Mouse (Mus musculus) kidney, adult 18-20 months (tissue): ENCODE measurements around the gene Wdr91.

Experiments used
- DNase-seq: peaks from one replicate; pipeline ENCODE4 v3.0.0; 2021

Wdr91 gene

DNA sequence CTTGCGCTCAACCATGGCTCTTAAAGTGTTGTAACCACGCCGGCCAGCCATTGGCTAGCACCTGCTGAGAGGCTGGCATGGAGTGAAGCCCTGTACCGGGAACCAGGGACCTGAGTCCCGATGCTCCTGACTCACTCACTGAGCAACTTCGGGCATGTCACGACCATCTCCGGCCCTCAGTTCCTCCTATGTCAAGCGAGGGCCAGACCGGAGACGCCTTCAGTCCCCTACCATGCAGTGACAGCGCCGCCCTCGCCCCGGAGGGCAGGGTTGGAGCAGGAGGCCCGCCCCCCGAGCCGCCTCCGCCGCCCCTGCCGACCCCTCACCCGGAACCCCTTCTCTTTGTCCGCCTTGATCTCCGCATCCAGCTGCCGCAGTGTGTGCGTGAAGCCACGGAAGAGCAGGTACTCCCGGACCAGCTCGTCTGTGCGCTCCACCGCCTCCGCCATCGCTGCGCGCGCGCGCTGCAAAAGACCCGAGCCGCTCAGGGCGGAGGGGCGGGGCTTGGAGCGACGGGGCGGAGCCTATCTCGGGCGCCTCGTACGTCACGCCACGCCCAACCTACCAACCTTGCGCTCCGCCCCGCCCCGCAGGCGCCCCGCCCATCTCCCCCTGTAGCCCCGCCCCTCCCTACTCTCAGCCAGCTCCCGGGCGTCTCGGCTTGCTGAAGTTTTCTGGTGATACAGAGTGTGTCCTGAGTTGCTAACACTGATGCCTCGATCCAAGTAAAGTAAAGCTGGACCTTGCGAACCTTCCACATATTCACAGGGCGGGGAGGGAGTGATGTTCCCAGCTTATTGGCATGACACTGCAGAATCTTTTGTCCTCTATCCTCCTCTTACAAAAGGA is at the start of gene Wdr91:
Gene Wdr91 (minus strand): TSS at position 506 of the 849 bp plus-strand sequence.
- peak; percentile 96 for DNase-seq

DNA sequence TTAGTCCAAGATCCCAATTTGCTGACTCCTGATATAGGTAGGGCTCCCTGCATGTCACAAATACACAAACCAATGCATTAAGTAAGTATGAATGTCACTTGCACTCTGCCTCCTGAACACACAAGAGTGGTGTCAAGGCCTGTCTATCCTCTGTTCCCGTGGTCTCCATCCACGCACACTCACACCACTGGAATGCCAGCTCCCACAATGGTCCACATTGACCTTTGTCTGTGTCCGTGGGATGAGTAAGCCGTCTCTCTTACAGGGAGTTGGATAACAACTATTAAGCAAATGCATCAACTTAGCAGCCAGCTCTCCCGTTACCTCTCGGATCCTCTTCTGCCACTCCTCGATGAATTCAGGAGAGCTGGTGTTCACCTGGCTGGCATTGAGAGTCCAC is 48.5 kb upstream of the Wdr91 start:
- no peak for DNase-seq

DNA sequence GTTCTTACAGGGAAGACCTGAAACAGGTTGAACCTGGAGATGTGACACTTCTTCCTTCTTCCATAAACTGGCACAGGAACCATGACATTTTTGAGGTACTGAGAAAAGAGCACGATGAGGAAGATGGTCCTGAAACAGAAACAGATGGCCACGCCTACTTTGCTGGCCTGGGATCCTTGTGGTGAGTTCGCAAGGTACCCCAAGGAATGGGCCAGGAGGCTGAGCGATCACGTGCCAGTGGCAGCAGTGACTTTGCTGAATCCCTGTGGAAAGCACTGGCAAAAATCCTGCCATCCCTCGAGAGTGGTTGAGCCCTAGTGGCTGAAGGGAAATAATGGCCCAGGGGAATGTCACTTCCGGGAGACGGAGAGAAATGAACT is 45.2 kb upstream of the Wdr91 start:
- no peak for DNase-seq

DNA sequence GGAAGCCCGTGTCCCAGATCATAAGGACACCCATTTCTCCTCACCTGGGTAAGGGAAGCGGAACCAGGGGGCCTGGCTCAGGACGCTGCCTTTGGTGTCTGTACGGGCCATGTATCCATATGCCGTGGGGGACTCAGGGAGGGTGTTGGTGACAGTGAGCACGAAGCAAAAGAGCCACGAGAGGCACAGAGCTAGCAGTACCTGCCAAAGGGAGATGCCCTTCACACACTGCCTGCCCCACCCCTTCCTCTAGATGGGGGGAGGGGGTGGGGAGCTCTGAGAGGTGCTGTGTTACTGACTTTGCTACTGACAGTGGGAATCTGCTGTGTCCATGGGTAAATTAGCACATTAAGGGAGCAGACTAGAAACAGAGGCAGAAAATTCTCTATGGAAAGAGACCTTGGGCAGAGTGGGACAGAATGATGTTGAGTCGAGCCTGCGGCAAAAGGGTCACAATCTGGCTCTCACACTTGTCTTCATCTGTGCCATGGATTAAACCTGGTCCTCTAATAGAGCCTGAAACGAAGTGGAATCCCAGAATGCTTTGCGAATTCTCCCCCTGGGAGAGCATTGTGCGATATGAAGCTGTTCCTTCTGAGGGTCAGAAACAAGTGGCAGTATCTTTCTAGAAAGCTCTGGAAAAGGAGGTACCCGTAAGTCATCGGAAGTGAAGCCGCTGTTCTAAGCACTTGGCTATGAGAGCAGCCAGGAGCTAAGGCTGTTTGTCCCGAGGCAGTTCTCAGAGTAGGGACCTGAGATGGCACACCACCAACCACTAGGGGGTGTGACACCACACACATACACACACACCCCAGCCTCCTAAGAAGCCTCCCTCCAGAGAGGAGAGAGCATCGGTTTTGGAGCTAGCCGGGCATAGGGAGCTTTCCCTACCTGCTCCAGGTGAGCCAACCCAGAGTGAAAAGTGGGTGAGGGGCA is 44.5 kb upstream of the Wdr91 start:
- peak; percentile 27 for DNase-seq

DNA sequence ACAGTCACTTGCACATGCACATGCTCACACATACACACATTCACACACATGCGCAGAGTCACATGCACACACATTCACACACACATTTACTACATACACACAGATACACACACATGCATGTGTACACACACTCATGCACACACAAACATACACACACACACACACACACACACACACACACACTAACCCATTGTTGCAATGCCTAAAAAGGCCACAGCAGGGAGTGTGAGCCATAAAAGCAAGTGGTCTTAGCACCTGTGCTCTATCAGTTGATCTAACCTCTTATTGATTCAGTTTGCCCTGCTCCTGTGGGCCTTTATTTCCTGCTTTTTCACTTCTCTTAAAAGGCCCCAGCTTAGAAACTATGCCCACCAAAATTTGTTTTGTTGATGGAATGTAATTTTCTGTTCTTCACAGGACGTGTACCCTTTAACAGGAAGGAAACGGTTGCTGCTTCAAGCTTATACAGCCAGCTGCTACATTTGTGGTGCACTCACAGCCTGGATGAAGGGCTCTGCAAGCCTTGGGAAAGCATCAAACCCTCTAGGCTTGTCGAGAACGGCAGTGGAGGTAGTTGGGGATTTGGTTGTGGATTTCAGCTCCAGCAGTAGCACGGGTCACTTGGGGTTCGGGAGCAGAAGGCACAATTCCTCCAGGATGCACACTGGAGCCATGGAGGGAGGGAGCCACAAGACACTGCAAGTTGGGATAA is 41.4 kb upstream of the Wdr91 start:
- no peak for DNase-seq

DNA sequence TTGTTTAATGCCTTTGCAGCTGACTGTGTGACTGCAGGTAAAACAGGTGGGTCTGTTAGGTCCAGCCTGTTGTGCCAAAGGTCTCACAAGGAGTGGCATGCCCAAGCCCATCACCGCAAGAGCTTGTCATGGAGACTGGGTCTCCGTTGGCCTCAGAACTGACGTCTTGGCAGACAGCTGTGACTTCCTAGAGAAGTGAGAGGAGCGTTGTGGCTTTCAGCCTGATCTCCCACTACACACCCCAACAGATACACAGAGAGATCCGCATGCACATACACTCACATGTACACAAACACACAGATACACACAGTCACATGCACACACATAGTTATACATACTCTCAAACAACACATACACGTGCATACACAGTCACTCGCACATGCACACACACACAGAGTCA is 40.8 kb upstream of the Wdr91 start:
- no peak for DNase-seq

DNA sequence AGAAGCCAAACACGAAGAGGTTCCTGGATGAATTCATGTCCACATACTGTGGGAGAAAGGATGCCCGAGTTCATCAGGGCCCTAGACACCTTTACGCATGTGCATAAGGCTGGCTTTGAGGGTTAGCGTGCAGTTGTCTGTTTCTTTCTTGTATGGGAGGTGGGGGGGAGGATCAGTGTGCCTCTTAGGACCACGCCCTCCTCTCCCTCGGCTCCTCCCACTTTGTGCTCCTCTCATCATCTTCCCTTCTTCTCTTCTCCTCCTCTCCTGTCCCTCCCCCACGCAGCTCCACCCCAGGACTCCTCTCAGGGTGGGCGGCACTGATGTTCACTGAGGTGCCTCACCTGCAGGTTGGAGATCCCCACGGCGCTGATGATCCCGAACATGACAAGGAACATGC is 37.8 kb upstream of the Wdr91 start:
- no peak for DNase-seq

DNA sequence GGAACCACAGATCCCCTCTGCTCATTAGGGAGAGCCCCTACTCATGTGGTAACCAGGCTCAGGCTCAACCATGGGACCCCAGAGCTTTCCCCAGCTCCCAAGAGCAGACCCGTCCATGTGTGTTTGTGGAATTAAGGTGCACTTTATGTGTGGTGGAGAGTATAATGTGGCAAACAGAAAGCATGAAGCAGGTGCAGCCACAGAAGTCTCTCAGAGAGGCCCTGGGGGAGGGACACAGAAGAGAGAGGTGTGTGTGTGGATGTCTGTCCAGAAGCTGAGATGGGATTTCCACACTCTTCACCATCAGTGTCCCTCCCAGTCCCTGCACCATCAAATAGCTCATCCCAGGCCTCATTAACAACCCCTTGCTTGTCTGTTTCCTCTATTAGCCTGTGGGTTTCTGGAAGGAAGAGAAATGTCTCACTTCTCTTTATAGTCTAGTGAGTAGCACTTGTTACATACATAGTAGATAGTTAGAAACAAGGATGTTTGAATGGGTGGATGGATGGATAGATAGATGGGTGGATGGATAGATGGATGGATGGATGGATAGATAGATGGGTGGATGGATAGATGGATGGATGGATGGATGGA is 35.9 kb upstream of the Wdr91 start:
- no peak for DNase-seq

DNA sequence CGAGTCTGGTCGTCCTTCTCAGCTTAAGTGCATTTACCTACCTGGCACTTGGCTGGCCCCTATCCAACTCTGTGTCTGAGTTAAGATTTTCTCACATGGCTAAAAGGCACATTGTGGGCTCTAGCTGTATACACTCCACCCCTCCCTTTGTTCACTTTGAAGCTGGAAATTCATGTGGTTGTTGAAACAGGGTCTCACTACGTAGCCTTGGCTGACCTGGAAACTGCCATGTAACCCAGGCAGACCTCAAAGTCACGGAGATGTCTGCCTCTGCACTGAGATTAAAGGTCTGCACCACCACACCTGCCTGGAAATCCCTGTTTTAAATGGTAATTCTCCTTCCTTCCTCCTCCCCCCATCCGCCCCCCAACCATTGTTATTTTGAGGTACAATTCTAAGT is 32.8 kb upstream of the Wdr91 start:
- no peak for DNase-seq

DNA sequence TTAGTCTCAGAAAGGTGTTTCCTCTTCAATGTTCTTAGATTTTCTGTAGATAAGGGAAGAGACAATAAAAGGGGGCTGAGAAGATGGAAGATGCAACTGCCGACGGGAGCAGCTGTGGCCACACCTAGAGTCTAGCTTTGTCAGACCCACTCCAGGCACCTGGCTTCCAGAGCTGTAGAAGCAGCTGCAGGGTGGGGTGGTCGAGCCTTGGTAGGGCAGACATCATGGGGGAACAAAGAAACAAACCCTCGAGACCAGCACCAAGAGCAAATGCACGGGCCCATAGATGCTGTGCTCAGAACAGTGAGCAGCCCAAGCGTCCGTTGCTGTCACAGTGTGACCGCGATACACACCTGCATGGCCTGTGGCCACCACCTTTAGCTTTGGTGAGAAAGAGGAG is 31.8 kb upstream of the Wdr91 start:
- DNase-seq: no peak

DNA sequence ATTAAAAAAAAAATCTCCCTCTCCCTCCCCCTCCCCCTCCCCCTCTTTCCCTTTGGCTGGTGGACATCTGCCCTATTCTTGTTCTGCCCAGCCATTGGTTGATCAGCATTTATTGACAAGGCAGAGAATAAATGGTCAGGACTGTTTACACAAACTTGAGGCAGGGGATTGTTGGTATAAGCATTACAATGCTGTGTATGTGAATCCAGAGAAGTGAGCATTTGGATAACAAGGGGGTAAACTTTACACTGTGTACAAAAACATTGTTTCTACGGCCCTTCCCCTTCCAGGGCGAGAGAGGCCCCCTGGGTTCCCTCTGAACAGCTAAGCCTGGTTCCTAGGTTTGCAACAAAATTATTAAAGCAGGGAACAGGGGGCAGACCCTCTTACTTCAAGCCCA is 30.8 kb upstream of the Wdr91 start:
- DNase-seq: no peak

DNA sequence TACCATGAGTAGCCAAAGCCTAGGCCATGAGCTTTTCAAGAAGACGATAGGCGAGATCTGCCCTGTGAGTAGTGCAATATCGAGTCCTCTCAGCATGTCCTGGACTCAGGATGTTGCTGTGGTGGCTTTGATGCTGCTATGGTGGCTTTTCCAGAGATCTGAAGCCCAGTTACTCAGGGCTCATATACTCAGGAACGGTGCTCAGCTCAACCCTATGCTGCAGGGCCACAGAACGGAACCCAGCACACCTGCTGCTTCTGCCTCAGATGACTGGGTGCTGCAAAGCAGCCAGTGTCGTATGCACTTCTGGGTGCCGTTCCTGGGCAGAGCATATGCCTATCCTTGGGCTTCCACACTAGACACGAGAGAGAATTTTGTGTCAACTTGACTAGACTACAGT is 28.8 kb upstream of the Wdr91 start:
- DNase-seq: no peak

DNA sequence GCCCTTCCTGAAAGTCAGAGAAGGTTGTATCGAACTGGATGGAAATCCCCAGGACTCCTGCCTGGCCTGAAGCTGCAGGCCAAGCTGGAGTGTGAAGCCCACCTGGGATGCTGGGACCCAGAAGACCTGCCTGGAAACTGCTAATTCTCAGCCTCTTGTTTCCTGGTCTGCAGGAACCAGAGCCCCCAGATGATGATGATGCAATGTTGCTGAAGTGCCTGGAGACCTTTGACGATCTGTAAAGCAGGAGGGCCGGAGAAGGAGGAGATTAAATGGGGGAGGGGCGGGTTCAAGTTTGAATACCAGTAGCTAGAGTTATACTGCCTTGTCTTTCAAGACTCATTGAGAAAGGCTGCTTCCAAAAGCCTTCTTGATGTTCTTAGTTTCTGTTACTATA is 28.3 kb upstream of the Wdr91 start:
- DNase-seq: no peak

DNA sequence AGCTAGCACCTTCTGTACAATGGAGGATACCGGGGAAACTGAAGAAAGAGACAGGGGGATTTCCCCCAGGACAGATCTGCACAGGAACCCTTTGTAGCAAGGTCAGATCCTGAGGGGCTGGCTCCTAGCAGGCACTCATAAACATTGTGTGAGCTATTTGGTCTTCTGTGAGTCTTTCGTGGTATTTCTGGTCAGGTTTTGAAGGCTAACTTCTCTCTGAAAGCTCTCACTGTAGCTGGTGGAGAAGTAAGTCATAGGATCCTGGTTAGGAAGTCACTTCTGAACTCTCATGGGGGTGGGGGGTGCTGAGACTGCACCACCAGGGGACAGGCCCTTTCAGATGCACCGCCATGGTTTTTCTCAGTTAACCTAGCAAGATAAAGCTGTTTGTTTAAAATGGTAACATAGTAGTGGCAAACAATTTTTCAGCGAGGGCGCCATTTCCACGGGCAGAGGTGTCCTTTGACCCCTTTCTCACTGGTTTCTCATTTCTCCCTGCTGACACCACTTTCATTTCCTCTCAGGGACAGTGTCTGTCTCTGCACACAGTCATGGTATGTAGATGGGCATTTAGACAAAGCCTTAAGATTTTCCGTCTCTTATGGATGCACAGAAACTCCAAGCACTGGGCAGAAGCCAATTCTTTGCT is 27.7 kb upstream of the Wdr91 start:
- DNase-seq: no peak

DNA sequence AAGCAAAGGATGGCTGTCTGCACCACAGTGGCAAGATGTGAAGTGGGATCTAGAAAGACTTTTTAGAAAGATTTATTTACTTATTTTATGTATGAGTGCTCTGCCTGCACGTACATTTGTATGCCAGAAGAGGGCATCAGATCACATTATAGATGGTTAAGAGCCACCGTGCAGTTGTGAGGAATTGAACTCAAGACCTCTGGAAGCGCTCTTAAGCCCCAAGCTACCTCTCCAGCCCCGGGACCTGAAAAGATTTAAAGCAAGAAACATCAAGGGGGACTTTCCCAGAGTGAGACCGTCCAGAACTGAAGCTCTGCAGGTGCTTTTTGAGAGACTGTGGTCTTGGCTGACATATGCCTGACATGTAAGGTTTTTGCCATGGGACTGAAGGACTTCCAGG is 26.1 kb upstream of the Wdr91 start:
- DNase-seq: no peak

DNA sequence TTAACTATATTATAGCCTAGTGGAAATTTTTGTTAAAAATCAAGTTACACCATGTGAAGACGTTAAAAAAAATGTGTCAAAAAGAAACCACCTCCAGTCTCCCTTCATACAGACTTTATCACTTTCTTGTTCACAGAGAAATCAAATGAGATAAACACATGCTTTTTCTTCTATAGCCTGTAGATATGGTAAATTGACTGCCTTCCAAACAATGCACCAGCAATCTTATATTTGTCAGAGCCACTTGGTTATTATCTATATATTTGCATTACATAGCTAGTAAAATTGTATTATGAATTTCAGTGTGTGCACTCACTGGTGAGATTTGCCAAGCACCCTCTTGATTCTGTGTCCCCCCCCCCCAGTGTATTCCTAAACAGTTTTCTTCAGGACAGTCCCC is 22.0 kb upstream of the Wdr91 start:
- DNase-seq: no peak

DNA sequence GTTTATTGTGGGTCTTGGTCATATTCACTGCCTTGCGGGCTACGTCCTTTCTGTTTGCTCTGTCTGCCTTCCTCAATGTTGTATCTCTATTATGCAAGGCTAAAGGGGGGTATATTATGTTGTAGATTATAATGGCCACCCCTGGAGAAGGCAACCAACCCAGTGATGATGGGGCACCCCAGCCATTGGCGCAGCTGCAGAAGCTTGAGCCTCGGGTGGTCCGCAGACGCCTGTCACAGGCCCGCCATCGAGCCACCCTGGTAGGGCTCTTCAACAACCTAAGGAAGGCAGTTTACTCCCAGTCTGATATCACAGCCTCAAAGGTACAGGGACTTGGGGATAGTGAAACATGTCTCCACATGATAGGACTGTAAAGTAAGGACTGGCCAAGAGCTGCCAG is 16.9 kb upstream of the Wdr91 start:
- no peak for DNase-seq

DNA sequence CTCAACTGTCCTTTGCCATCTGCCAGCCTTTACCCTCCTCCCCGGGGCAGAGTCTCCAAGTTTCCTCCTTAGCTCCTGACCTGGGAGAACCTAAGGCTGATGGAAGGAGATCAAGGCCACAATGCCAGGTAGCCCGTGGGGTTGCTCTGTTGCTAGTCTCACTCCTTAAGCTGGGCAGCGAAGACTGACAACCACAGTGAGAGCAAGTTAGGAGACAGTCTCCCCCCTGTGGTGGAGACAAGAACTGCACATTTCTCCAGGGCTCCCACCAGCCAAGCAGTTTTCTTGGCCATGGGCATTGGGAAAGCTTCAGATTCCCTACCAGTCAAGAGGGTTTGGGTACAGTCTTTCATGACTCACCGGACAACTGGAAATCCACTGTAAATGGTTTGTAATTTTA is 16.5 kb upstream of the Wdr91 start:
- DNase-seq: peak; percentile 79

DNA sequence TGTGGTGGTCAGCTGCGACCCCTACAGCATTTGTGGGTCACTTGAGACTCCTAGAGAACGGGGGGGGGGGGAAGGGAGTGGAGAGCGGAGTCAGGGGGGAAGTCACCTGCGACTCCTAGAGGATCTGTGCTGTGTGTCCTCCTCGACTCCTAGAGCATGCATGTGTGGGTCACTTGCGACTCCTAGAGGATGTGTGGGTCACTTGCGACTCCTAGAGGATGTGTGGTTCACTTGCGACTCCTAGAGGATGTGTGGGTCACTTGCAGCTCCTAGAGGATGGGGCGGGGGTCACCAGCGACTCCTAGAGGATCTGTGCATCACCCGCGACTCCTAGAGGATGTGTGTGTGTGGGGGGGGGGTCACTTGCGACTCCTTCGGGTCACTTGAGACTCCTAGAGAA is 11.3 kb upstream of the Wdr91 start:
- peak; percentile 62 for DNase-seq

DNA sequence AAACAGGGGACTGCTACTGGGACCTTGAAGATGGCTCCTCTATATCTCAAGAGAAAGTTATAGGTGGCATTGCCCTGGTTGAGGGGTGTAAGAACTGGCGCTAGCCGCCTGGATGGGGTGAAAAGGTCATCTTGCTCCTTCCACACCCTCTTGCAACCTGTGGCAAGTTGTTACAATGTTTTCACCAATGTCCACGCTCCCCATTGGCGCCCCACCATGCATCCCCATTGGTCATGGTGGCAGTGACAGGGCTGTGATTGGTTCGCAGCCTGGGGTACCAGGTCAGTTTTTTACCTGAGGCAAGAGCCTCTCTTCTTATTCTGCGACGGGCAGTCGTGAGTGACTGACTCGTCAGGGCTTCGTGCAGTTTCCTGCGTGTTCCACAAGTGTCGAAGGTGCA is 10.0 kb upstream of the Wdr91 start:
- no peak for DNase-seq

DNA sequence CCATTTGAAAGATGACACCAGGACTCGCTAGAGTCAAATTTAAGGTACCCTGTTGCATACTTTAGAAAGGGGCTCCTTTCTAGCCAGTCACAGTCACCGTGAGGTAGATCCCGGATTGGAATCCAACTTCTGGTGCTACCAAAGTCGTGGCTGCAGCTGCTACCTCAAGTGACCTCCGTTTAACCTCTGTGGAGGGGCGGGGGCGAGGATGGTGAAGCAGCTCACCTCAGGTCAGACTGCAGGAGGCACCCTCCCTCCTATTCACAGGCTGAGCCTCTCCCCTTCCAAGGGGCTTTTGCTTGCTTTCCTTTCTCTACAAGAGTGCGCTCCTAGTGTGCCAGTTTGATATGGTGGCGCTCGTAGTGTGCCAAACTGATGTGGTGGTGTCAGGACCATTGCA is 9.3 kb upstream of the Wdr91 start, which contains the start of gene Stra8:
Gene Stra8 (plus strand): TSS at position 208 of the 400 bp plus-strand sequence.
- DNase-seq: no peak

DNA sequence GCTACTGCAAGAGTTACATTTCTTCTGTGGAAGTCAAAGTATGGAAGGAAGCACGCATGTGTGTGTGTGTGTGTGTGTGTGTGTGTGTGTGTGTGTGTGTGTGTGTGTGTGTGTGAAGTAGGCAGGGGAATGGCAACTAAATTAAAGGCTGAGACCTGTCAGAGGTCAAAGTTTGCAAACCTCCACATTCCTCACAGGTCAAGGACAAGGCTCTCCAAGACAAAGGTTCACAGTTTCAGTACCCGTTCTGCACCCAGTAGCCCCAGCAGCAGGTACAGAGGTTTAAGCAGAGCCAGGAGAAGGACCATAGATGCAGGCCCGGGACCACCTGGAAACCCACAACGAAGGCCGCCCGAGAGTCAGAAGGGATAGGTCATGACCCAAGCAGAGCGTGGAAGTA is 8.5 kb upstream of the Wdr91 start:
- DNase-seq: no peak
